Mouse (Mus musculus) hindbrain, embryonic 14.5 days (tissue): ENCODE measurements around the gene Omg. TPM values are rescaled to one million over a fixed set of nuclear protein-coding genes. Genes with fewer than 3 reads are reported as not detected.

ENCODE experiments used
- ATAC-seq: fragments of 200-750 bp; cut with Nextera tagmentation; 2 replicates; pipeline ENCODE4 v1.8.0; 2017; ENCODE audit warnings: moderate number of reproducible peaks, mild to moderate bottlenecking, moderate TSS enrichment, moderate library complexity; ENCODE audit not compliant: low FRiP score
- DNase-seq: peaks from one replicate; pipeline ENCODE4 v3.0.0-alpha.2; 2015; ENCODE audit warnings: low spot score
- H3K27ac ChIP-seq: fragments of 300-500 bp; sonication (generic); 2 replicates; pipeline ENCODE4 v1.5.1; 2014; ENCODE audit warnings: mild to moderate bottlenecking, moderate library complexity
- H3K27me3 ChIP-seq: fragments of 300-500 bp; sonication (generic); 2 replicates; pipeline ENCODE4 v1.6.1; 2014; ENCODE audit warnings: mild to moderate bottlenecking, low read length, mixed read lengths; ENCODE audit not compliant: control insufficient read depth, insufficient read depth
- H3K36me3 ChIP-seq: fragments of 300-500 bp; sonication (generic); replicated peaks from 2 replicates; pipeline ENCODE4 v1.6.1; 2014; ENCODE audit not compliant: control insufficient read depth, insufficient read depth
- H3K4me1 ChIP-seq: fragments of 300-500 bp; sonication (generic); replicated peaks from 2 replicates; pipeline ENCODE4 v1.6.1; 2014; ENCODE audit warnings: antibody characterized with exemption, low read length, mixed read lengths; ENCODE audit not compliant: control insufficient read depth, insufficient read depth
- H3K4me2 ChIP-seq: fragments of 300-500 bp; sonication (generic); replicated peaks from 2 replicates; pipeline ENCODE4 v1.6.1; 2014; ENCODE audit warnings: mild to moderate bottlenecking, moderate library complexity
- H3K4me3 ChIP-seq: fragments of 300-500 bp; sonication (generic); replicated peaks from 2 replicates; pipeline ENCODE4 v1.5.1; 2014; ENCODE audit warnings: mild to moderate bottlenecking, low read length
- H3K9ac ChIP-seq: fragments of 300-500 bp; sonication (generic); 2 replicates; pipeline ENCODE4 v1.6.1; 2014
- H3K9me3 ChIP-seq: fragments of 300-500 bp; sonication (generic); 2 replicates; pipeline ENCODE4 v1.6.1; 2016; ENCODE audit warnings: low read length; ENCODE audit not compliant: control insufficient read depth
- WGBS: fragments of 180-500 bp; shearing (Covaris S2); extraction: QIAGEN DNeasy Blood & Tissue Kit; methylation state at CpG from one replicate; pipeline ENCODE4 v1.1.7; 2014; 5-methylcytosine and 5-hydroxymethylcytosine counted together
- polyA plus RNA-seq: library from polyadenylated mRNA; unstranded; fragments of >200 nt; fragmentation: Nextera tagmentation; extraction: Ambion mirVana; gene quantifications from 2 replicates; pipeline ENCODE4 v1.2.1, GENCODE M21; 2014

Gene Omg
- polyA plus RNA-seq, 1 experiment from 2014 or later: 7.7 TPM

DNA sequence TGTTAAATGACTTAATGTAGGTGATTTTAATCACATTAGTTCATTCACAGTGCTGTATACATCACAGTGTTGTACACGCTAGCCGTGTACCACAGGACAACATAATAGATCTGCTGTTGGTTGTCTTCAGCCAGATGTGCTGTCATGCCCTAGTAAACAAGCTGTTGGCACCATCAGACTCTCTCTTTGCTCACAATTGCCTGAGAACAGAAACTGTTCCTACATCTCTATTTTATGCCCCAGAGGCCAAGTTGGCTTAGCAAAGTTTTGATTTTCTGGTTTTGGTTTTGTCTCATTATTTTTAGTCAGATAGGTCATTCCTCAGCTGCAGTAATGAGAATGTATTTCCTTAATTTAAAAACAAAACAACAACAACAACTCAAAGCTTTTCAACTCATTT lies 25.9 kb upstream of the Omg start:
- no peak for DNase-seq
- 76% methylated on average over 2 of the region's 2 CpGs for WGBS
- ATAC-seq: no peak
- Histone ChIP-seq H3K4me3 (no peak overlapping the region), H3K9ac (no peak overlapping the region), H3K27me3 (no peaks in the 10 kb centered on the region), H3K36me3 (peaks cover 11% of the 10 kb centered on the region), H3K9me3 (no peaks in the 10 kb centered on the region), H3K27ac (no peak overlapping the region), H3K4me1 (no peaks in the 10 kb centered on the region), H3K4me2 (no peak overlapping the region)

DNA sequence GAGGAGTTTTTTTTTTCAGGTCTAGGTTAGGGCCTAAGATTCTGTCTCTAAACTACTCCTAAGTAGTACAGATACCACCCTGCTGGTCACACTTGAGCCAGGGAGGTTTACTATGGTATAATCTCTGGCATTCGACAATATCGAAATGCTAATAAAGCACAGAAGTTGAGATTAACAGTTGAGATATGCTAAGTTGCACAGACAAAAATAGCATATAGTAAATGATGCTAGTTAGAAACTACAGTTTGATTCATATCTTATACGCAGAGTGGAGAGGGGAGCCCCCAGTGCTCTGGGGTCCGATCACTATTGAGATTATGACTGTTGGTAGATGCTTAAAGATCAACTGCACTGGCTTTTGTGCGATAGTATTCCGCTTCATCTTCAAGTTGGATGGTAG lies 25.3 kb upstream of the Omg start:
- Histone ChIP-seq H3K27me3 (no peaks in the 10 kb centered on the region), H3K9ac (no peak overlapping the region), H3K9me3 (no peaks in the 10 kb centered on the region), H3K4me1 (no peaks in the 10 kb centered on the region), H3K27ac (no peak overlapping the region), H3K4me2 (no peak overlapping the region), H3K36me3 (peaks cover 11% of the 10 kb centered on the region), H3K4me3 (no peak overlapping the region)
- whole genome bisulfite sequencing: 96% methylated on average over 6 of the region's 6 CpGs
- DNase-seq (no peak), ATAC-seq (no peak)

DNA sequence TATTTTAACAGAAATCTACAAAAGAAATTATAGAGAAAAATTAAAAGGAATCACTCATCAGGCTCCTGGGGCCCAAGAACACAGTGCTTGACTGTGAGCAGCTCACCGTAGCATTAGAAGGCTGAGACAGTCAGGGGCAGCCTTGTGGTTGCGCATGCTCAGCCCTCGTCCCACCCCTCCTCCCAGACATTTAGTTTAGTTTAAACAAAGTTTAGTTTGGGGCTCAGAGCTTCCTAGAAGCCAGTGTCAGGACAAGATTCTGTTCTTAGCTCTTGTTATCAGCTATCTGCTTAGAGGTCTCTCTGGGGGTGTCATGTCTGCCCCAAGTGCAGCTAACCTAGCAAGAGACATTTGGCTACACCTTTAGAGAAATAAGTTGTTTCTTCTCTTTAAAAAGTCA lies 24.7 kb upstream of the Omg start:
- no peak overlapping the region for H3K27ac ChIP-seq
- H3K9ac ChIP-seq: no peak overlapping the region
- no peak overlapping the region for H3K4me3 ChIP-seq
- H3K27me3 ChIP-seq: no peaks in the 10 kb centered on the region
- H3K4me2 ChIP-seq: no peak overlapping the region
- 95% methylated on average over 3 of the region's 3 CpGs for WGBS
- peaks cover 11% of the 10 kb centered on the region for H3K36me3 ChIP-seq
- ATAC-seq: no peak
- H3K9me3 ChIP-seq: no peaks in the 10 kb centered on the region
- no peak for DNase-seq
- H3K4me1 ChIP-seq: no peaks in the 10 kb centered on the region

- 94% methylated on average over 5 of the region's 5 CpGs for WGBS
- Histone ChIP-seq H3K27ac (no peak overlapping the region), H3K36me3 (peaks cover 11% of the 10 kb centered on the region), H3K9ac (no peak overlapping the region), H3K27me3 (no peaks in the 10 kb centered on the region), H3K4me1 (no peaks in the 10 kb centered on the region), H3K9me3 (no peaks in the 10 kb centered on the region), H3K4me3 (no peak overlapping the region), H3K4me2 (no peak overlapping the region)
- ATAC-seq (no peak), DNase-seq (no peak)
These were observed 24.0 kb upstream of the Omg start for GRCm38 (mm10) chr11:79527739-79528384.

GRCm38 (mm10) chr11:79527015-79527738 lies 23.3 kb upstream of the Omg start:
- H3K36me3 ChIP-seq: peaks cover 11% of the 10 kb centered on the region
- no peak overlapping the region for H3K9ac ChIP-seq
- no peak overlapping the region for H3K4me2 ChIP-seq
- no peak overlapping the region for H3K4me3 ChIP-seq
- H3K4me1 ChIP-seq: no peaks in the 10 kb centered on the region
- H3K27me3 ChIP-seq: no peaks in the 10 kb centered on the region
- H3K9me3 ChIP-seq: no peaks in the 10 kb centered on the region
- ATAC-seq: no peak
- WGBS: 86% methylated on average over 15 of the region's 15 CpGs
- H3K27ac ChIP-seq: no peak overlapping the region
- no peak for DNase-seq

- no peak overlapping the region for H3K9ac ChIP-seq
- DNase-seq: no peak
- no peak overlapping the region for H3K27ac ChIP-seq
- no peaks in the 10 kb centered on the region for H3K9me3 ChIP-seq
- H3K36me3 ChIP-seq: peaks cover 11% of the 10 kb centered on the region
- H3K4me2 ChIP-seq: no peak overlapping the region
- no peak for ATAC-seq
- H3K4me3 ChIP-seq: no peak overlapping the region
- H3K4me1 ChIP-seq: no peaks in the 10 kb centered on the region
- WGBS: 93% methylated on average over 3 of the region's 3 CpGs
- no peaks in the 10 kb centered on the region for H3K27me3 ChIP-seq
These were observed 22.7 kb upstream of the Omg start for GRCm38 (mm10) chr11:79526549-79526948.

DNA sequence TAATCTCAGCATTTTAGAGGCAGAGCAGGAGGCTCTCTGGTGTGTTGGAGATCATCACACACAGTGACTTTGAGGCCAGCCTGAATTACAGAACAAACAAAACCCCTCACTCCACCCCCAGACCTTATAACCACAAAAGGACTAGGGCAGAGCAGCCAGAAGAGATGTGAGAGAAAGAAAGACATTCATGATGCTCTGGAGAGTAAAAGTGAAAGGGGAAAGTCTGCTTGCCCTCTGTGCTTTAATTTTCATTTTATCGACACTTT lies 20.4 kb upstream of the Omg start:
- no peak for DNase-seq
- no peak overlapping the region for H3K27ac ChIP-seq
- H3K36me3 ChIP-seq: peaks cover 11% of the 10 kb centered on the region
- H3K27me3 ChIP-seq: no peaks in the 10 kb centered on the region
- H3K4me2 ChIP-seq: no peak overlapping the region
- H3K9ac ChIP-seq: no peak overlapping the region
- WGBS: 100% methylated on average over 1 of the region's 1 CpGs
- no peaks in the 10 kb centered on the region for H3K4me1 ChIP-seq
- H3K4me3 ChIP-seq: no peak overlapping the region
- ATAC-seq: no peak
- no peaks in the 10 kb centered on the region for H3K9me3 ChIP-seq

- Histone ChIP-seq H3K27ac (no peak within 1 kb of the TSS), H3K9ac (no peak within 1 kb of the TSS), H3K4me1 (no peaks in the 10 kb centered on the region), H3K4me3 (no peak within 1 kb of the TSS), H3K4me2 (no peak within 1 kb of the TSS), H3K36me3 (peaks cover 11% of the 10 kb centered on the region), H3K27me3 (no peaks in the 10 kb centered on the region), H3K9me3 (no peaks in the 10 kb centered on the region)
- DNase-seq (no peak), ATAC-seq (no peak)
- 86% methylated on average over 10 of the region's 10 CpGs for WGBS
These were observed 19.9 kb upstream of the Omg start, which contains the start of gene Evi2b for GRCm38 (mm10) chr11:79523560-79524309. TSS of gene Evi2b (minus strand) at chr11:79523762.

DNA sequence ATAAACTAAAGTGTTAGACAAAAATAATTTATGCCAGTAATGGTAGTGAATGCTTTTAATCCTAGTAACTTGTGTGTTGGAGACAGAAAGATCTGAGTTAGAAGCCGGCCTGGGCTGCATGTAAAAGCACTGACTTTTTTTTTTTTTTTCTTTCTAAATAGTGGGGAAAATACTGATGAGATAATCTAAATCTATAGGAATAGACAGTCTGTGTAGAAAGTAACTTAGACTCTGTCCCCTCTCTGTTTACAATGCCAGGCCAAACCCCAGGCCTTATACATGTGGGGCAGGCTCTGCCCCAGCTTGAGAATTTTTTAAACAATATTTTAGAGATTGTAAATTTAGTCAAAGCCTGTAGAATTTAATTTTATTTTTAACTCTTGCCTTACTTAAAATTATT lies 19.1 kb upstream of the Omg start:
- WGBS: 84% methylated on average over 1 of the region's 1 CpGs
- no peak for ATAC-seq

More for the DNA sequence above, 19.1 kb upstream of the Omg start:
- Histone ChIP-seq H3K9ac (no peak overlapping the region), H3K27ac (no peak overlapping the region), H3K4me2 (no peak overlapping the region), H3K4me1 (no peaks in the 10 kb centered on the region), H3K36me3 (peaks cover 6% of the 10 kb centered on the region), H3K27me3 (no peaks in the 10 kb centered on the region), H3K9me3 (no peaks in the 10 kb centered on the region), H3K4me3 (no peak overlapping the region)
- no peak for DNase-seq
